Mouse (Mus musculus) liver, embryonic 16.5 days (tissue): ENCODE data around the gene Sntg2. TPM values are rescaled to one million over a fixed set of nuclear protein-coding genes. Genes with fewer than 3 reads are reported as not detected.

Experiments
- ATAC-seq: fragments of 200-750 bp; cut with Nextera tagmentation; 2 replicates; pipeline ENCODE4 v1.8.0; 2017; ENCODE audit warnings: low read depth, mild to moderate bottlenecking, moderate number of reproducible peaks, moderate library complexity
- H3K27ac ChIP-seq: fragments of 300-500 bp; sonication (generic); 2 replicates; pipeline ENCODE4 v1.5.1; 2014; ENCODE audit warnings: mild to moderate bottlenecking, low read length
- H3K27me3 ChIP-seq: fragments of 300-500 bp; sonication (generic); 2 replicates; pipeline ENCODE4 v1.6.1; 2014; ENCODE audit warnings: low read depth, low read length, mixed read lengths; ENCODE audit not compliant: control insufficient read depth, insufficient read depth
- H3K36me3 ChIP-seq: fragments of 300-500 bp; sonication (generic); 2 replicates; pipeline ENCODE4 v1.6.1; 2014; ENCODE audit warnings: mild to moderate bottlenecking; ENCODE audit not compliant: control insufficient read depth, insufficient read depth
- H3K4me1 ChIP-seq: fragments of 300-500 bp; sonication (generic); 2 replicates; pipeline ENCODE4 v1.6.1; 2014; ENCODE audit warnings: low read depth, low read length, mixed read lengths; ENCODE audit not compliant: control insufficient read depth
- H3K4me2 ChIP-seq: fragments of 300-500 bp; sonication (generic); 2 replicates; pipeline ENCODE4 v1.6.1; 2014; ENCODE audit warnings: low read depth, low read length, mixed read lengths
- H3K4me3 ChIP-seq: fragments of 300-500 bp; sonication (generic); 2 replicates; pipeline ENCODE4 v1.5.1; 2014; ENCODE audit warnings: low read depth, mild to moderate bottlenecking, low read length
- H3K9ac ChIP-seq: fragments of 300-500 bp; sonication (generic); 2 replicates; pipeline ENCODE4 v1.6.1; 2014; ENCODE audit warnings: low read depth, low read length
- H3K9me3 ChIP-seq: fragments of 300-500 bp; sonication (generic); replicated peaks from 2 replicates; pipeline ENCODE4 v1.6.1; 2016; ENCODE audit warnings: low read length; ENCODE audit not compliant: control insufficient read depth
- WGBS: fragments of 180-500 bp; shearing (Covaris S2); extraction: QIAGEN DNeasy Blood & Tissue Kit; methylation state at CpG from one replicate; pipeline ENCODE4 v1.1.7; 2014; ENCODE audit not compliant: insufficient replicate concordance; 5-methylcytosine and 5-hydroxymethylcytosine counted together
- polyA plus RNA-seq: library from polyadenylated mRNA; unstranded; fragments of >200 nt; fragmentation: Nextera tagmentation; extraction: Ambion mirVana; gene quantifications from 2 replicates; pipeline ENCODE4 v1.2.1, GENCODE M21; 2015

Gene Sntg2
- polyA plus RNA-seq, 1 experiment from 2014 or later: 0.59 TPM

DNA sequence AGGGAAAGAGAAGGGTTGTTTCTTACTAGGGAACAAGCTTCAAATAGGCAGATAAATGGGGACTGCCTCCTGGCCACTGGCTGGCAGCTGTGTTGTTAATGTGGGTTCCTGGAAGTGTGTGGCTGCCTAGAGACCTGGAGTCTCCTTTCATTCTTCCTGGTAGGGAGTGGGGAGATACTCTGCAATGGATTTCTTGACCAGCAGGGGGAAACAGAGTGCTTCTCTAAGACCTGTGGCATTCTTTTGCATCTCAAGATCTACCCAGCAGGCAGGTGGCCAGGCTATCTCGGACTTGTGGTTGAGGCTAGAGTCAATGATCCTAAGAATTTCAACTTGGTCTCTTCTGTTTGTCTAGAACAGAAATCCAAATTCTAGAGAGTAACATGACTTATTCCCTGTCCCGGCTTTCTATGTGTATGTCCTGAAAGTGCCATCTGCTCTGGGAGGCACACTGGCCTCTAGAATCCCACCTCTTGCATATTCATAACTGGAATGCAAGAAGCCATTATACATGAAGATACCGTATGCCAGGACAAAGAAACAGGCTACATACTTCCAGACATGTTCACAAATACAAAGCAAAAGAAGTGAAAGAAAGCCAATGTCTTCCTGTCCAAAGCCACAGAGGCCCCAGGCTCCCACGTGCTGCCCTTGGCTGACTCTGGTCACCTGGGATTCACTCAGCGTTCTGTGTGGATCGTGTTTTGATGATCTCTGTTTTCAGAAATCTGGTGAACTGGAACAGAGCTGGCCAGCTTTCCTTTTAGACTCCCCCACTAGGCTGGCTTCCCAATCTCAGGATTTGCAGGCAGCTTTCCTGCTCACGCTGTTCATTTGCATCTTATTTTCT, 244.4 kb downstream of the Sntg2 start:
- 45% methylated on average over 7 of the region's 7 CpGs for WGBS
- Histone ChIP-seq H3K4me3 (no peak overlapping the region), H3K36me3 (no peaks in the 10 kb centered on the region), H3K4me2 (no peak overlapping the region), H3K27me3 (no peaks in the 10 kb centered on the region), H3K9ac (no peak overlapping the region), H3K4me1 (no peaks in the 10 kb centered on the region), H3K27ac (no peak overlapping the region), H3K9me3 (no peaks in the 10 kb centered on the region)
- ATAC-seq: no peak

Other genes starting within 250 kb of the Sntg2 start
- gene Tpo, start 240.8 kb downstream of the Sntg2 start, polyA plus RNA-seq: not detected in 2 replicates
- gene Tmem18, start 211.1 kb upstream of the Sntg2 start, polyA plus RNA-seq: 6.4 and 7.0 TPM in 2 replicates